Mouse (Mus musculus) heart, embryonic 14.5 days (tissue): Measurements from ENCODE around the gene Tstd1. TPM values are rescaled to one million over a fixed set of nuclear protein-coding genes. Genes with fewer than 3 reads are reported as not detected.

ENCODE experiments used
- ATAC-seq: fragments of 200-750 bp; cut with Nextera tagmentation; 2 replicates; pipeline ENCODE4 v1.8.0; 2017; ENCODE audit warnings: low read depth, moderate TSS enrichment; ENCODE audit not compliant: insufficient number of reproducible peaks, insufficient read depth, low FRiP score
- H3K27ac ChIP-seq, 2 experiments: fragments of 200-500 bp in 1 of 2; fragments of 300-500 bp in 1 of 2; sonication (generic) in 1 of 2; replicated peaks in 1 of 2; 2 replicates each; pipeline ENCODE4 v1.5.1; 2012 to 2014; ENCODE audit warnings: low read depth in 2 of 2, low read length in 2 of 2, control low read depth in 1 of 2, mild to moderate bottlenecking in 1 of 2, mixed read lengths in 1 of 2; ENCODE audit not compliant: control insufficient read depth in 1 of 2, insufficient read depth in 1 of 2
- H3K27me3 ChIP-seq: fragments of 300-500 bp; sonication (generic); 2 replicates; pipeline ENCODE4 v1.6.1; 2014; ENCODE audit warnings: mild to moderate bottlenecking, low read length, control low read depth; ENCODE audit not compliant: control insufficient read depth, insufficient read depth
- H3K36me3 ChIP-seq: fragments of 300-500 bp; sonication (generic); 2 replicates; pipeline ENCODE4 v1.6.1; 2014; ENCODE audit warnings: mild to moderate bottlenecking, control low read depth, low read length, mixed read lengths; ENCODE audit not compliant: control insufficient read depth, insufficient read depth
- H3K4me1 ChIP-seq, 2 experiments: fragments of 200-500 bp in 1 of 2; fragments of 300-500 bp in 1 of 2; sonication (generic) in 1 of 2; 2 replicates each; pipeline ENCODE4 v1.6.1; 2012 to 2014; ENCODE audit warnings: low read length in 2 of 2, control low read depth in 1 of 2, mixed read lengths in 1 of 2; ENCODE audit not compliant: control insufficient read depth in 2 of 2, insufficient read depth in 2 of 2
- H3K4me2 ChIP-seq: fragments of 300-500 bp; sonication (generic); 2 replicates; pipeline ENCODE4 v1.6.1; 2014; ENCODE audit warnings: mild to moderate bottlenecking, low read length
- H3K4me3 ChIP-seq, 2 experiments: fragments of 200-500 bp in 1 of 2; fragments of 300-500 bp in 1 of 2; sonication (generic) in 1 of 2; 2 replicates each; pipeline ENCODE4 v1.5.1; 2012 to 2014; ENCODE audit warnings: low read length in 2 of 2, mild to moderate bottlenecking in 2 of 2, control low read depth in 1 of 2, low read depth in 1 of 2, moderate library complexity in 1 of 2; ENCODE audit not compliant: control insufficient read depth in 1 of 2, insufficient read depth in 1 of 2
- H3K9ac ChIP-seq: fragments of 300-500 bp; sonication (generic); 2 replicates; pipeline ENCODE4 v1.6.1; 2014; ENCODE audit warnings: mild to moderate bottlenecking, low read length
- H3K9me3 ChIP-seq: fragments of 300-500 bp; sonication (generic); 2 replicates; pipeline ENCODE4 v1.6.1; 2016; ENCODE audit warnings: low read length, control low read depth; ENCODE audit not compliant: control insufficient read depth
- WGBS: fragments of 180-500 bp; shearing (Covaris S2); extraction: QIAGEN DNeasy Blood & Tissue Kit; methylation state at CpG from one replicate; pipeline ENCODE4 v1.1.7; 2014; 5-methylcytosine and 5-hydroxymethylcytosine counted together
- polyA plus RNA-seq: library from polyadenylated mRNA; unstranded; fragments of >200 nt; fragmentation: Nextera tagmentation; extraction: Ambion mirVana; gene quantifications from 2 replicates; pipeline ENCODE4 v1.2.1, GENCODE M21; 2014

The Tstd1 gene
- polyA plus RNA-seq, 1 experiment from 2014 or later = 1.5 TPM

GRCm38 (mm10) chr1:171465749-171466412 lies 47.2 kb downstream of the Tstd1 start:
- no peak overlapping the region for H3K27ac ChIP-seq
- ATAC-seq = no peak
- H3K4me2 ChIP-seq = no peak overlapping the region
- H3K4me1 ChIP-seq = peaks cover 6 to 10% of the 10 kb centered on the region in 2 experiments
- no peak overlapping the region for H3K9ac ChIP-seq
- 87% methylated on average over 5 of the region's 5 CpGs for WGBS
- H3K4me3 ChIP-seq = no peak overlapping the region
- no peaks in the 10 kb centered on the region for H3K9me3 ChIP-seq
- H3K36me3 ChIP-seq = peaks cover 33% of the 10 kb centered on the region
- no peaks in the 10 kb centered on the region for H3K27me3 ChIP-seq

- Histone ChIP-seq H3K4me3 (no peak overlapping the region), H3K36me3 (peaks cover 26% of the 10 kb centered on the region), H3K27me3 (no peaks in the 10 kb centered on the region), H3K9me3 (no peaks in the 10 kb centered on the region), H3K4me2 (no peak overlapping the region), H3K27ac (no peak overlapping the region), H3K4me1 (peaks cover 9 to 10% of the 10 kb centered on the region in 2 experiments), H3K9ac (no peak overlapping the region)
- 73% methylated on average over 4 of the region's 4 CpGs for WGBS
- no peak for ATAC-seq
Measured at GRCm38 (mm10) chr1:171466565-171466964, 47.9 kb downstream of the Tstd1 start.

- Histone ChIP-seq H3K9ac (peak overlapping the region; percentile 27; the same call in 1 of the 2 replicates), H3K27ac (peak overlapping the region; percentile 65 to 67), H3K4me1 (peaks cover 9 to 10% of the 10 kb centered on the region in 2 experiments), H3K9me3 (no peaks in the 10 kb centered on the region), H3K4me2 (peak overlapping the region; percentile 53), H3K27me3 (no peaks in the 10 kb centered on the region), H3K36me3 (no peaks in the 10 kb centered on the region), H3K4me3 (no peak overlapping the region)
- ATAC-seq = no peak
- 50% methylated on average over 3 of the region's 3 CpGs for WGBS
Measured at GRCm38 (mm10) chr1:171469678-171470077, 51.0 kb downstream of the Tstd1 start.

Other genes with a start within 250 kb of the Tstd1 start
- 58.8 TPM in 2 replicates for gene Pcp4l1, start 222.6 kb upstream of the Tstd1 start, polyA plus RNA-seq
- gene Nr1i3, start 204.9 kb upstream of the Tstd1 start, polyA plus RNA-seq = 0.28 and 0.32 TPM in 2 replicates
- 54.2 and 58.4 TPM in 2 replicates for gene Tomm40l, start 196.4 kb upstream of the Tstd1 start, polyA plus RNA-seq
- 5.3 TPM in 2 replicates for gene Apoa2, start 193.8 kb upstream of the Tstd1 start, polyA plus RNA-seq
- gene Fcer1g, start 184.5 kb upstream of the Tstd1 start, polyA plus RNA-seq = 30.1 and 37.7 TPM in 2 replicates
- 2.8 and 3.0 TPM in 2 replicates for gene Adamts4, start 168.5 kb upstream of the Tstd1 start, polyA plus RNA-seq
- gene Ndufs2, start 167.5 kb upstream of the Tstd1 start, polyA plus RNA-seq = 541 and 561 TPM in 2 replicates
- gene B4galt3, start 148.5 kb upstream of the Tstd1 start, polyA plus RNA-seq = 52.8 and 55.6 TPM in 2 replicates
- 42.9 and 44.8 TPM in 2 replicates for gene Ppox, start 137.7 kb upstream of the Tstd1 start, polyA plus RNA-seq
- 43.2 and 45.5 TPM in 2 replicates for gene Usp21, start 130.9 kb upstream of the Tstd1 start, polyA plus RNA-seq
- gene Ufc1, start 123.8 kb upstream of the Tstd1 start, polyA plus RNA-seq = 96.0 and 111 TPM in 2 replicates
- 31.4 and 42.4 TPM in 2 replicates for gene Dedd, start 89.7 kb upstream of the Tstd1 start, polyA plus RNA-seq
- 28.4 and 31.8 TPM in 2 replicates for gene Nit1, start 73.2 kb upstream of the Tstd1 start, polyA plus RNA-seq
- gene Pfdn2, start 73.2 kb upstream of the Tstd1 start, polyA plus RNA-seq = 34.3 and 42.2 TPM in 2 replicates
- 0.63 and 1.0 TPM in 2 replicates for gene Klhdc9, start 58.1 kb upstream of the Tstd1 start, polyA plus RNA-seq
- gene Nectin4, start 48.8 kb upstream of the Tstd1 start, polyA plus RNA-seq = 0.12 TPM in 1 of 2 replicates, not detected in the other
- 0.54 and 0.62 TPM in 2 replicates for gene Arhgap30, start 29.9 kb upstream of the Tstd1 start, polyA plus RNA-seq
- 46.7 and 58.5 TPM in 2 replicates for gene Usf1, start 7.6 kb upstream of the Tstd1 start, polyA plus RNA-seq
- gene F11r, start 18.7 kb downstream of the Tstd1 start, polyA plus RNA-seq = 70.9 and 74.7 TPM in 2 replicates
- 12.9 and 14.4 TPM in 2 replicates for gene Alyref2, start 84.6 kb downstream of the Tstd1 start, polyA plus RNA-seq
- not detected in 2 replicates for gene Itln1, start 116.4 kb downstream of the Tstd1 start, polyA plus RNA-seq
- 0.09 TPM in 1 of 2 replicates, not detected in the other for gene Cd244a, start 140.3 kb downstream of the Tstd1 start, polyA plus RNA-seq
- 0.23 TPM in 1 of 2 replicates, not detected in the other for gene Ly9, start 188.5 kb downstream of the Tstd1 start, polyA plus RNA-seq
- gene Slamf7, start 234.2 kb downstream of the Tstd1 start, polyA plus RNA-seq = 0.22 TPM in 1 of 2 replicates, not detected in the other